Mouse (Mus musculus) right cerebral cortex, postnatal 10 days (tissue): ENCODE data around the gene Ube2s.
A peak's percentile ranks its signal among the peaks of the same experiment; 100 is the strongest.

ENCODE experiments used
- DNase-seq, 2 experiments: peaks; one replicate each; pipeline ENCODE4 v3.0.0; 2021; ENCODE audit warnings: low spot score in 2 of 2

Ube2s gene

GRCm38 (mm10) chr7:4777851-4778637, 34.3 kb downstream of the Ube2s start:
- no peak for DNase-seq

DNA sequence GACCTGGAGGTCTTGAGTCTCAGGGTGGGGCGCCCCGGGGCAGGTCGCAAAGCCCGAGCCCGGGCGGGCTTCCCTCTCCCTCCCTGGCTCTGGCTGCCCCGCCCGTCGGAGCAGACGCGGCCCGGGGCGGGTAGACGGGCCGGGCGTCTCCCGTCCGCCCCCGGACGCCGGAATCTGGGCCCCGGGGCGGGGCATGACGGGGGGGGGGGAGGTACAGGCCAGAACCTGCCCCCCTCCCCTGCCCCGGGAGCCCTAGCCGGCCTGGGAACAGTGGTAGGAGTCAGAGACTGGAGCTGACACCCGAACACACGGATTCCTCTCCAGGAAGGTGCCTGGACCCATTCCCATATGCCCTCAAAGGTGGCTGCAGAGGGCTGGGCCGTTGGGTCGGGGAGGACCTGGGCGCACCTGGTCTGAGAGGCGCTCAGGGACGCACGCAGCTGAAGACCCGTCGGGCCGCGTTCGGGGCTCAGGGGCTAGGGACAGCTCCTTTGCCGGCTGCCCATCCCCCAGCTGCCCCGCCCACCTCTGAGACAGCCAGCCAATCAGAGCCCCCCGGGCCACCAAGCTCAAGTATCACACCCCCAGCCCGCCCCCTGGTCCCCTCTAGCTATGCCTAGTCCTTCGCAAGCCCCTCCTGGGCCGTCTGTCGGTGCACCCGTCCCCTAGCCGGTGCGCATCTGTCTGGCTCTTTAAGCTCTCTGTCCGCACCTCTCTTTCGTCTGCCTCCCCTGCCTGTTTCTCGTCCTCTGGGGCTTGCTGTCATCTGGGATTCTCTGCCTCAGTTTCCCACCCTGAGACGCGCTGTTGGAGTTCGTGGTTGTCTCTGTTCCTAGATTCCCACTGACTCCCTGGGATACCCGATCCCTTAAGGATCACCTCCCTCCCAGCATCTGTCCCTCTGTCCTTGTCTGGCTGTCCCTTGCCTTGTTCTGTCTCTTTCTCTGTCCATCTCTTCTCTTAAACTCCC, 35.2 kb downstream of the Ube2s start:
- DNase-seq = peak in 1 of 2 experiments; percentile 52

GRCm38 (mm10) chr7:4776131-4776530, 36.3 kb downstream of the Ube2s start:
- no peak for DNase-seq

- DNase-seq = no peak
Observed at GRCm38 (mm10) chr7:4771202-4771601, 41.2 kb downstream of the Ube2s start, which contains the start of gene Fam71e2. TSS of gene Fam71e2 (minus strand) at chr7:4771302.

- DNase-seq = no peak
Observed at GRCm38 (mm10) chr7:4764946-4765710, 47.3 kb downstream of the Ube2s start.

DNA sequence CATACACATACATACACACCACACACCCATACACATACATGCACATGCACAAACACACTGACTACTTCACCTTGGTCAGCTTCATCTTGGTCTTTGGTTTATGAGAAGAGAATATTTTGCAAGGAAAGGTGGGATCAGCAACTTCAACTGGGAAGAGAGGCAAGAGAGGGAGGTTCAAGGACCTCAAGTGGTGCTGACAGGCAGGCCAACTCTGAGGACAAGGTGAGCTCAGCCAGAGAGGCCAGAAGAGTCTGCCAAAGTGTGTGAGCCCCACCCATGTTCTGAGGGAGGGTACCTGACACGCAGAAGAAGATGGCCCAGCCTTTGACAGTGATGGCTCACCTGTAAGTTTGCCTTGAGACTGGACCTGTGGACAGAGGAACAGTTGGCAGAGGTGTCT, 52.7 kb downstream of the Ube2s start:
- DNase-seq = no peak

GRCm38 (mm10) chr7:4752821-4753570, 59.4 kb downstream of the Ube2s start, which contains the start of gene Cox6b2:
TSS of gene Cox6b2 (minus strand) at chr7:4753094.
- peak; percentile 90 for DNase-seq

- peak in 1 of 2 experiments; percentile 29 for DNase-seq
Observed at GRCm38 (mm10) chr7:4751971-4752820, 60.2 kb downstream of the Ube2s start.

- no peak for DNase-seq
Observed at GRCm38 (mm10) chr7:4749169-4749568, 63.2 kb downstream of the Ube2s start.

- no peak for DNase-seq
Observed at GRCm38 (mm10) chr7:4748321-4748720, 64.1 kb downstream of the Ube2s start.

- DNase-seq = no peak
Observed at GRCm38 (mm10) chr7:4747156-4747899, 65.1 kb downstream of the Ube2s start.

DNA sequence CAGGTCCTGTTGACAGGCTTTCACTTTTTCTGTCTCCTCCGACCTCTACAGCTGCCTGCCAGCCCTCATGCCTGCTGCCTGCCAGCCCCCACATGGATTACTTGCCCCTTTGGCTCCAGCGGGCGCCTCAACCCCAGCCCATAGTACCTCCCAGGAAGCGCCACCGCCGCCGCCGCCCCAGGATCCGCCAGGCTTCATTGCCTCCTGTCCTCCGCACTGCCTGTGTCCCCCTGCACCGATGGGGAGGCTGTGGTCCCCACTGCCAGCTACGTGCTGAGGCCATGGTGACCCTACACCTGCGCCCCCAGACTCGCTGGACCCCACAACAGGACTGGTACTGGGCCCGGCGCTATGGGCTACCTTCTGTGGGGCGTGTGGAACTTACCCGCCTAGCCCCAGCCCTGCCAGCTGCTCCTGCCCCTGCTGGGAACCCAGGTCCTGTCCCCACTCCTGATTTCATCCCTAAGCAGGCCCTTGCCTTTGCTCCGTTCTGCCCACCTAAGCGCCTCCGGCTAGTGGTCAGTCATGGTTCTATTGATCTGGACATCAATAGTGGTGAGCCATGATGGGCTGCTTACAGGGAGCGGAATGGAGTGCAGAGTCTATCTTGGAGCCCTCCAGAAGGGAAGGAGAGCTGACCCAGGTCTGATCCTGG, 65.9 kb downstream of the Ube2s start:
- DNase-seq = no peak

DNA sequence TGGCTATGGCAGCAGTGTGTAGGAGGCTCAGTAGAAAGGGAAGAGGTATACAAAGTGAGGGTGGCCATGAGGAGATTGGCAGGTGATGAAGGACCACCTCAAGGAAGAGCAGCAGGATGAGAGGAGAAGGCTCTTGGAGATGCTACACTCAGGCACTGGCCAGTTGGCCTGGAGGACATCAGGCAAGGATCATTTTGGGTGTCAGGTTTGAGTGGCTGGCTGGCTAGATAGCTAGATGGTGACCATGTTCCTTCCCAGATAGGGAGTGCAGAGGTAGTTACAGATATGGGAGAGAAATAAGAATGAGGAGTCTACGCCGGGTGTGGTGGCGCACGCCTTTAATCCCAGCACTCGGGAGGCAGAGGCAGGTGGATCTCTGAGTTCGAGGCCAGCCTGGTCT, 67.5 kb downstream of the Ube2s start:
- no peak for DNase-seq
